Mouse (Mus musculus) lung, adult 2 months (tissue): ENCODE data around the gene Anks1. TPM values are rescaled to one million over a fixed set of nuclear protein-coding genes. Genes with fewer than 3 reads are reported as not detected.
"Not testable (repeated sequence)": the region's sequence is repeated elsewhere in the genome, so short reads cannot be mapped to it uniquely, and the experiment has no call there.

Experiments used
- DNase-seq: peaks from one replicate; pipeline ENCODE4 v3.0.0; 2022
- H3K4me1 ChIP-seq: fragments of 200-500 bp; 2 replicates; pipeline ENCODE4 v1.6.1; 2011; ENCODE audit warnings: low read length; ENCODE audit not compliant: control insufficient read depth, insufficient read depth
- H3K4me3 ChIP-seq: fragments of 200-500 bp; replicated peaks from 2 replicates; pipeline ENCODE3; 2011; ENCODE audit warnings: low read depth, mild to moderate bottlenecking, control low read depth, low read length; ENCODE audit errors: extremely low read depth
- CTCF ChIP-seq: fragments of 200-500 bp; IDR thresholded peaks from 2 replicates; pipeline ENCODE4 v1.5.1; 2011; ENCODE audit warnings: mild to moderate bottlenecking, low read length, control low read depth; ENCODE audit not compliant: insufficient read depth
- POLR2A ChIP-seq: fragments of 200-500 bp; IDR thresholded peaks from 2 replicates; pipeline ENCODE4 v1.6.1; 2011; ENCODE audit warnings: low read depth, mild to moderate bottlenecking, control low read depth, low read length, borderline replicate concordance; ENCODE audit errors: extremely low read depth
- WGBS: fragments of 180-500 bp; shearing (Covaris S2); methylation state at CpG from one replicate; pipeline ENCODE4 v1.1.7; 2018; 5-methylcytosine and 5-hydroxymethylcytosine counted together
- polyA plus RNA-seq: library from polyadenylated mRNA; depleted of rRNA; stranded (reverse); fragments of >200 nt; gene quantifications from 2 replicates; pipeline ENCODE4 v1.2.3, GENCODE M21; 2012

The Anks1 gene
- polyA plus RNA-seq, 1 experiment: 89.4 TPM

GRCm38 (mm10) chr17:27982712-27983266 lies 73.7 kb downstream of the Anks1 start:
- TF ChIP-seq POLR2A: no peak
- TF ChIP-seq CTCF: no peak
- no peak for DNase-seq
- 67% methylated on average over 7 of the region's 7 CpGs for WGBS

GRCm38 (mm10) chr17:27984421-27984820 lies 75.3 kb downstream of the Anks1 start:
- Histone ChIP-seq H3K4me3 (no peak overlapping the region), H3K4me1 (peaks cover 7% of the 10 kb centered on the region)
- TF ChIP-seq CTCF: peak; percentile 73
- TF ChIP-seq POLR2A: no peak
- 88% methylated on average over 12 of the region's 12 CpGs for WGBS
- DNase-seq: no peak

More at GRCm38 (mm10) chr17:27982712-27983266, 73.7 kb downstream of the Anks1 start:
- H3K4me3 ChIP-seq: no peak overlapping the region
- peaks cover 7% of the 10 kb centered on the region for H3K4me1 ChIP-seq

- H3K4me3 ChIP-seq: no peak overlapping the region
- no peak for TF ChIP-seq POLR2A
- no peak for TF ChIP-seq CTCF
- 93% methylated on average over 19 of the region's 19 CpGs for WGBS
- no peak for DNase-seq
- peaks cover 7% of the 10 kb centered on the region for H3K4me1 ChIP-seq
Observed at GRCm38 (mm10) chr17:27986106-27986505, 77.0 kb downstream of the Anks1 start.

DNA sequence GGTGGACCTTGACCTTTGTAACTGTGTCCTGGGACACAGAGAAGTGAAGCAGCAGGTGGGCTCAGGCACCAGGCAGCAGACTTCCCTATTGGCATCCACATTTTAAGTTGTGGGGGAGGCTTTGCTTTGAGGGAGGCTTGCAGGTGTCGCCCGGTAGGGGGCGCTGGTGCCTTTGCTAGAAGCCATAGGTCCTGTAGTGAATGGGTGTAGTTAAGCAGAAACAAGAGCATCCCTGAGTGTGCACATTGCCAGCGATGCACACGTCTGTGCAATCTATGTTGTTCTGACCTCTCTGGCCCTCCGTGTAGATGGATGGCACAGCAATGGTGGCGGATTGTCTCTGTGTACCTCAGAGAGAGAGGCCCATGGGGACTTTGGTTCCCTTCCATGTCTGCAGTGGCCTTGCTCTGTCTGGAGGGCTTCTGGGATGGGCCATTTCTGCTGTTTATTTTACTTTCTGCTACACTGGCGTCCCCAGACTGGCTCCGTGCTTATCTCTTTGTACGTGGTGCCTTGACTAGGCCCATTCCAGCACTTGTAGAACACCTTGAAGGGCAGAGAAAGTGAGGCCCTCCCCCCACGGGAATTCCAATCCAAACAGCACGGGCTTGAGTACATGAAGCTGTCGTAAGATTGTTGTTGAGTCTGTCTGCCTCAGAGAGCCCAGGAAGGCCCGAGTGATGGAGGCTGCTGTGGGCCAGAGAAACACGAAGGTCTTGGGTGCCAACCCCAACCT lies 80.9 kb downstream of the Anks1 start:
- TF ChIP-seq CTCF (peak; percentile 92), POLR2A (no peak)
- Histone ChIP-seq H3K4me3 (no peak overlapping the region), H3K4me1 (no peaks in the 10 kb centered on the region)
- 33% methylated on average over 15 of the region's 15 CpGs for WGBS
- peak; percentile 82 for DNase-seq

DNA sequence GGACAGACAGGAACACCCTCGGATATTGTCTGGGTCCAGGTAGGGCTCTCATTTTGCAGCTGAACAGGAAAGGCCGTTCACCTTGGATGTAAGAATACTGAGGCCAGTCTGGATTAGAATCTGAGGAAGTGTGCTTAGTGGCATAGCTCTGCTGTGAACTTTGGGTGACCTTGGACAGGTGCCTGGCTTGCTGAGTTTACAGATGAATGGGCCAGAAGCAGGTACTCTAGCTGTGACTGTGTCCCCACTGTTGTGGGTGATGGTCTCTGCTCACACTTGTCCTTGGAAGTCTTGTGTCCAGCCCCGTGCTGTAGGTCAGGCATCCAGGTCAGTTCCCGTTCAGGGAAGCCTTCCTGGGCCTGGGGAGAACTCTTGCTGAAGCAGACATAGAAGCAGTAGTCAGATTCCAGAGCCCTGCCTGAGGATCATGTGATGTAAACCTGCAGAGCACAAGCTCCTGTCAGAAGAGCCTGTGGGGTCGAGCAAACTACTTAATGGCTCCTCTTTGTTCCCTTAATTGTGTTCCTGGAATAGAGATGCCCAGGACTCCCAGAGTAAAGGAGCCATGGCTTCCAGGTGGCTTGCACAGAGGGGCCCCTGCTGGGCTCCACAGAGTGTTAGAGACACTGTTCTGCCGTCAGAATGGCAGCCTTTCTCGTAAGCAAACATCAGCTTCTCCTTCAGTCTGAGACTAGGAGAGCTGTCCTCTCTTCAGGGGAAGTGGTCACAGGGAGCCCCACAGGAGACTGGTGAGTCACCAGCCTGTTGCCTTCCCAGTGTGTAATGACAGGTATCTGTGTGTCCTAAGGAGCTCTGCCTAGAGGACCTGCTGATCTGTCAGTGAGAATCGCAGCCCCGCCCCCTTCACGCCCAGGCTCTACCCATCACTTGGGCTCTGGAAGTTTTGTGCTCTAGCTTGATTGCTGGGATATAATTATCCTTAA lies 85.2 kb downstream of the Anks1 start:
- 65% methylated on average over 10 of the region's 10 CpGs for WGBS
- DNase-seq: no peak
- no peak for TF ChIP-seq POLR2A
- no peak for TF ChIP-seq CTCF
- H3K4me3 ChIP-seq: no peak overlapping the region
- H3K4me1 ChIP-seq: no peaks in the 10 kb centered on the region

DNA sequence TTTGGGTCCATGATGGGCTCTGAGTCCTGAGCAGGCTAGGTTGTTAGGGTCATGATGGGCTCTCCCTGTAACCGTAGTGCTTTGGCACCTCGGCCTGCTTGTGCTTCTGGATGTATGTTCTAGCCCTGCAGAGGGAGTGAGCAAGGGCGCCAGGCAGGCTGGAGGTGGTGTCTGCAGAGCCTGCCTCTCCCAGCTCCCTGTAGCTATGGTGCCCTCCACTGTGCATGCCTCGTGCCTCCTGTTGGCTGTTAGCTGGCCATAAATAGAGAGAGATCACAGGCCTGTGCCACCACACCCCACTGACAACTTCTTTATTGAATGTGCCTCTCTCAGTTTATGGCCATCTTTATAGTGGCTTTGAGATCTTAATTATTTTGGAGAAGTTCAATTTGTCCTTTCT lies 87.2 kb downstream of the Anks1 start:
- WGBS: 79% methylated on average over 4 of the region's 4 CpGs
- DNase-seq: no peak
- H3K4me3 ChIP-seq: no peak overlapping the region
- no peak for TF ChIP-seq CTCF
- no peak for TF ChIP-seq POLR2A
- H3K4me1 ChIP-seq: no peaks in the 10 kb centered on the region

- H3K4me1 ChIP-seq: no peaks in the 10 kb centered on the region
- WGBS: 56% methylated on average over 12 of the region's 12 CpGs
- TF ChIP-seq CTCF: no peak
- TF ChIP-seq POLR2A: no peak
- no peak for DNase-seq
- H3K4me3 ChIP-seq: no peak overlapping the region
Observed at GRCm38 (mm10) chr17:27997212-27997611, 88.1 kb downstream of the Anks1 start.

- H3K4me3 ChIP-seq, DNase-seq, H3K4me1 ChIP-seq: not testable (repeated sequence)
- WGBS: 83% methylated on average over 13 of the region's 13 CpGs
Observed at GRCm38 (mm10) chr17:27999683-28000273, 90.7 kb downstream of the Anks1 start.

GRCm38 (mm10) chr17:28000389-28000788 lies 91.3 kb downstream of the Anks1 start:
- DNase-seq: no peak
- Histone ChIP-seq H3K4me3 (no peak overlapping the region), H3K4me1 (no peaks in the 10 kb centered on the region)
- no peak for TF ChIP-seq POLR2A
- TF ChIP-seq CTCF: no peak
- 85% methylated on average over 4 of the region's 4 CpGs for WGBS

- WGBS: 77% methylated on average over 1 of the region's 1 CpGs
- H3K4me1 ChIP-seq: no peaks in the 10 kb centered on the region
- TF ChIP-seq CTCF (no peak), POLR2A (no peak)
- no peak overlapping the region for H3K4me3 ChIP-seq
- DNase-seq: no peak
Observed at GRCm38 (mm10) chr17:28000851-28001250, 91.7 kb downstream of the Anks1 start.
